Mouse (Mus musculus): ENCODE data around the gene Apip. TPM values are rescaled to one million over a fixed set of nuclear protein-coding genes. Genes with fewer than 3 reads are reported as not detected.

Gene Apip
- polyA plus RNA-seq, 1 experiment from 2014 or later: 77.3 TPM

DNA sequence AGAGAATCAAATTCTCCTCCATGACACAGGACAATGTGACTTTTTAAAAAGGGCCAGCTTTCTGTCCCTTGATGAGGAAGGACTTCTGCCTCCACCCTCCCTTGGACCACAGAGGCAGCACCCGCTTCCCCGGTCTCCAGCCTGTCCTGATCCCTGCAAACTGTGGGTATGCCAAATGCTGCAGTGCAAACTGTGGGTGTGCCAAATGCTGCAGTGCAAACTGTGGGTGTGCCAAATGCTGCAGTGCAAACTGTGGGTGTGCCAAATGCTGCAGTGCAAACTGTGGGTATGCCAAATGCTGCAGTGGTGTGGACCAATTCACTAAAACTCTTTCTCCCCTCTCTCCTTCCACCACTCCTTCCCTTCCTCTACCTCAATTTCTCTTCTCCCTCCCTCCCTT lies 32.7 kb downstream of the Apip start:
- WGBS: 65% methylated on average over 2 of the region's 2 CpGs

GRCm38 (mm10) chr2:103111669-103112068 lies 38.2 kb downstream of the Apip start:
- no peak for ATAC-seq (ENCODE audit: borderline replicate concordance, extremely low read depth, low FRiP score, low TSS enrichment)
- no peak overlapping the region for H3K4me3 ChIP-seq
- H3K9ac ChIP-seq: no peak overlapping the region
- no peaks in the 10 kb centered on the region for H3K9me3 ChIP-seq
- no peak overlapping the region for H3K27ac ChIP-seq
- WGBS: 43% methylated on average over 8 of the region's 8 CpGs
- no peaks in the 10 kb centered on the region for H3K4me1 ChIP-seq
- H3K36me3 ChIP-seq: no peaks in the 10 kb centered on the region
- H3K4me2 ChIP-seq: no peak overlapping the region
- H3K27me3 ChIP-seq: no peaks in the 10 kb centered on the region

More for the DNA sequence above, 32.7 kb downstream of the Apip start:
- no peaks in the 10 kb centered on the region for H3K27me3 ChIP-seq
- no peak overlapping the region for H3K4me3 ChIP-seq
- no peak for ATAC-seq (ENCODE audit: borderline replicate concordance, extremely low read depth, low FRiP score, low TSS enrichment)
- H3K9ac ChIP-seq: no peak overlapping the region
- no peaks in the 10 kb centered on the region for H3K4me1 ChIP-seq
- no peak overlapping the region for H3K27ac ChIP-seq
- H3K36me3 ChIP-seq: no peaks in the 10 kb centered on the region
- H3K9me3 ChIP-seq: no peaks in the 10 kb centered on the region
- H3K4me2 ChIP-seq: no peak overlapping the region

- Histone ChIP-seq H3K4me2 (no peak overlapping the region), H3K27me3 (no peaks in the 10 kb centered on the region), H3K4me1 (no peaks in the 10 kb centered on the region), H3K9ac (no peak overlapping the region), H3K36me3 (no peaks in the 10 kb centered on the region), H3K9me3 (no peaks in the 10 kb centered on the region), H3K27ac (no peak overlapping the region), H3K4me3 (no peak overlapping the region)
- no peak for ATAC-seq (ENCODE audit: borderline replicate concordance, extremely low read depth, low FRiP score, low TSS enrichment)
- WGBS: 74% methylated on average over 5 of the region's 5 CpGs
Observed at GRCm38 (mm10) chr2:103117212-103117611, 43.7 kb downstream of the Apip start.

DNA sequence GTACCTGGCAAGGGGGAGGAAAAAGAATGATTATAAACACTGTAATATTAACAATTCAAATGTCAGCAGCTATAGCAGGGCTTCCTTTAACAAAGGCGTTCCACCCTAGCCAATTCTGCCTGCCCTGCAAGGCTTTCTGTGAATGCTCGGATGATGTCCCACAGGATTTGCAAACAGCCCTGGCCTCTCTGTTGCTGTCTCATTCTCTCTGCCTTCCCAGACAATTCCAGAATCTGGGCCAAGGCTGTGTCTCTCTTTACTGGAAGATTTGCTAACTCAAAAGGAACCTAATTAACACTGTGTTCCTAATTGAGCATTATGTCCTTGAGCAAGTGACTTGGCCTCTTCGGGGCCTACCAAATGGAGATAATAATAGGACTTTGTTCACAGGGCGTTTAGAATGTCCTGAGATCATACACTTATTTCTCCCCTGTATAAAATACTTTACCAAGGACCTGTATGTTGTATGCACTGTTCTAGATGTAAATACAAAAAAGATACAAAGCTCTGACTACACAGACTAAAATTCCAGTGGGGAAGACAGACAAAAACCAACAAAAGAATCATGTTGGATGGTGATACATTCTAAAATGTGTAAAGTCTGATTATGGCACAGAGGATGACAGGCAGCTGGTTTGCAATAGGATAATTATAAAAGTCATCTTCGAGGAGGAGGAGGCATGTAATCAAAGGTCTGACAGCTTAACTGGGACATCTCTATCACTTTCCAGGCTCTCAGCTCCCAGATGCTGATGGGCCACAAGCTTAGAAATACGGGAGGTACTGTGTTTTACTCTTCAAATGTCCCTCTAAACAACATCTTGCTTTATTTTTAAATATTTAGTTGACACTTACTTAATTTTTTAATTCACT lies 45.1 kb downstream of the Apip start:
- no peak overlapping the region for H3K9ac ChIP-seq
- no peaks in the 10 kb centered on the region for H3K4me1 ChIP-seq
- no peaks in the 10 kb centered on the region for H3K36me3 ChIP-seq
- no peak overlapping the region for H3K4me3 ChIP-seq
- no peak overlapping the region for H3K4me2 ChIP-seq
- no peak for ATAC-seq (ENCODE audit: borderline replicate concordance, extremely low read depth, low FRiP score, low TSS enrichment)
- no peaks in the 10 kb centered on the region for H3K9me3 ChIP-seq
- no peaks in the 10 kb centered on the region for H3K27me3 ChIP-seq
- no peak overlapping the region for H3K27ac ChIP-seq
- WGBS: 58% methylated on average over 6 of the region's 6 CpGs

DNA sequence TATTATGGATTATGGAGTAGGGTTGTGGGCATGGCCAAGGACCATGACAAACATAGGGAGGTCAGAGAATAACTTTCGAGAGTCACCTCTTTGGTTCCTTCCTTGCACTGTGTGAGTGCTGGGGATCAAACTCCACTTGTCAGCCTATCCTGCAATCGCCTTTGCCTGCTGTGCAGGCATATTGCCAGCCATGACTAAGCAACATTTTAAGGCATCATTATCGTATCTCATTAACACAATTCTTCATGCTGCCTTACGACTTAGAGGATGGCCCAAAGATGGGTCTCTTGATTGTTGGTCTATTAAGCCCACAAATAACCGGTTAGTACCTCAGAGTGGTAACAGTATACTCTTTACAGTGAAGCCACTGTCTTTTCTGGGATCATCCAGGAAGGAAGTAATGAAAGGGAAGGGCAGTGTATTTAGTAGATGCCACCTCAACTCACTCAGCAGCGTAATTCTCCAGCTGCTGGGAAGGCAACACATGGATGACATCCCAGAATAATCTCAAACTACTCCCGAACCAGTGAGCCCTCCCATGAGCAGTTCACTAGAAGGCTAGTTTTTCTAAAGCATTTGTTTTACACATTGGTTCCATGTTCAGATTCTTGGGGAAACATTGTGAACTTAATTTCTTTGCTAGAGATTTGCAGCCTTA lies 45.9 kb downstream of the Apip start:
- no peaks in the 10 kb centered on the region for H3K36me3 ChIP-seq
- H3K4me2 ChIP-seq: no peak overlapping the region
- no peak overlapping the region for H3K4me3 ChIP-seq
- H3K4me1 ChIP-seq: no peaks in the 10 kb centered on the region
- no peak for ATAC-seq (ENCODE audit: borderline replicate concordance, extremely low read depth, low FRiP score, low TSS enrichment)
- no peak overlapping the region for H3K27ac ChIP-seq
- 69% methylated on average over 7 of the region's 7 CpGs for WGBS
- H3K27me3 ChIP-seq: no peaks in the 10 kb centered on the region
- H3K9me3 ChIP-seq: no peaks in the 10 kb centered on the region
- H3K9ac ChIP-seq: no peak overlapping the region

GRCm38 (mm10) chr2:103129676-103130075 lies 56.2 kb downstream of the Apip start:
- Histone ChIP-seq H3K4me1 (no peaks in the 10 kb centered on the region), H3K4me2 (no peak overlapping the region), H3K27ac (no peak overlapping the region), H3K27me3 (no peaks in the 10 kb centered on the region), H3K4me3 (no peak overlapping the region), H3K36me3 (no peaks in the 10 kb centered on the region), H3K9me3 (no peaks in the 10 kb centered on the region), H3K9ac (no peak overlapping the region)
- ATAC-seq (ENCODE audit: borderline replicate concordance, extremely low read depth, low FRiP score, low TSS enrichment): no peak
- WGBS: 80% methylated on average over 2 of the region's 2 CpGs

- Histone ChIP-seq H3K9ac (no peak overlapping the region), H3K4me2 (no peak overlapping the region), H3K4me1 (no peaks in the 10 kb centered on the region), H3K4me3 (no peak overlapping the region), H3K27me3 (no peaks in the 10 kb centered on the region), H3K27ac (no peak overlapping the region), H3K9me3 (no peaks in the 10 kb centered on the region), H3K36me3 (no peaks in the 10 kb centered on the region)
- ATAC-seq (ENCODE audit: borderline replicate concordance, extremely low read depth, low FRiP score, low TSS enrichment): no peak
- WGBS: 23% methylated on average over 4 of the region's 4 CpGs
Observed at GRCm38 (mm10) chr2:103131145-103131544, 57.7 kb downstream of the Apip start.

DNA sequence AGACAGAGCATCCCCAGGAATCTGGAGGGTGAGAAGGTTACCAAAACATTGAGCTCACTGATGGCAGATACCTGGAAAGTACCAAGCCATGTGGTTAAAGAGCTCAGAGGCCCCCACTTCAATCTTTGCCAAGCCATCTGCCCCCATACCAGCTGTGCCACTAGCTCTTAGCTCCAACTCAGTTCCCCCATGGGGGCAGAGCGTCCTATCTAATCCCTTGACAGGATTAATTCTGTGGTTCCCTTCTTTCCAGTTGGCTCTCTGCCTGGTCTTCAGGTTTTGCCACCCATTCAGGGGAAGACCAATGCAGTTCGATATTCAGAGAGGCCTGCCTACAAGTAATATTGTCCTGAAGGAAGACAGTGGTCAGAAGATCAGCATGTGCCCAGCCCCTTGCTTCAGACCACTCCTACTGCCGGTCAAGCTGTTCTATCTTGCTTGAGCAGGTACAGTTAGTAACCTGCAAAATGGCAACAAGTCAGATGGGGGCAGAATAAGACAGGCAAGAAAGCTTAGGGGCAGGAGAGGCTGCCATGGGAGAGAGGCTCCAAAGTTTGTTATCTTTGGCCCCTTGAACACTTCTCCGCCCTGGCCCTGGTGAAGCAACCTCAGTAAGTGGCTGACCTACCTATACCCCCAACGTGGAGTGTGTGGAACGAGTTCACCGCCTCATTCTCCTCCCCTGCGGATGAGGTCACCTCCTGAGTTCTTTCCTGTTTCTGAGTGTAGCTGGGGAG lies 65.2 kb downstream of the Apip start:
- Histone ChIP-seq H3K9ac (no peak overlapping the region), H3K4me1 (peaks cover 6% of the 10 kb centered on the region), H3K27me3 (no peaks in the 10 kb centered on the region), H3K9me3 (no peaks in the 10 kb centered on the region), H3K36me3 (no peaks in the 10 kb centered on the region), H3K4me3 (no peak overlapping the region), H3K4me2 (no peak overlapping the region), H3K27ac (peak overlapping the region; percentile 25; the same call in 1 of the 2 replicates)
- 21% methylated on average over 8 of the region's 8 CpGs for WGBS
- ATAC-seq (ENCODE audit: borderline replicate concordance, extremely low read depth, low FRiP score, low TSS enrichment): peak; percentile 90

Other genes with a start within 250 kb of the Apip start
- gene Cd44, start 172.0 kb upstream of the Apip start, polyA plus RNA-seq (2015; fragmentation: Nextera tagmentation; extraction: Ambion mirVana): 30.0 and 30.9 TPM in 2 replicates
- 37.4 and 40.6 TPM in 2 replicates for gene Pdhx, start 162 bp upstream of the Apip start, polyA plus RNA-seq (2015; fragmentation: Nextera tagmentation; extraction: Ambion mirVana)
- gene Ehf, start 229.6 kb downstream of the Apip start, polyA plus RNA-seq (2015; fragmentation: Nextera tagmentation; extraction: Ambion mirVana): 4.5 and 5.0 TPM in 2 replicates

All from lung, embryonic 15.5 days (tissue).